Mouse (Mus musculus): ENCODE measurements around the gene Mfsd12. TPM values are rescaled to one million over a fixed set of nuclear protein-coding genes. Genes with fewer than 3 reads are reported as not detected.

The Mfsd12 gene
- total and polyA plus RNA-seq, 3 experiments = 5.2 to 9.5 (median 7.4) TPM

DNA sequence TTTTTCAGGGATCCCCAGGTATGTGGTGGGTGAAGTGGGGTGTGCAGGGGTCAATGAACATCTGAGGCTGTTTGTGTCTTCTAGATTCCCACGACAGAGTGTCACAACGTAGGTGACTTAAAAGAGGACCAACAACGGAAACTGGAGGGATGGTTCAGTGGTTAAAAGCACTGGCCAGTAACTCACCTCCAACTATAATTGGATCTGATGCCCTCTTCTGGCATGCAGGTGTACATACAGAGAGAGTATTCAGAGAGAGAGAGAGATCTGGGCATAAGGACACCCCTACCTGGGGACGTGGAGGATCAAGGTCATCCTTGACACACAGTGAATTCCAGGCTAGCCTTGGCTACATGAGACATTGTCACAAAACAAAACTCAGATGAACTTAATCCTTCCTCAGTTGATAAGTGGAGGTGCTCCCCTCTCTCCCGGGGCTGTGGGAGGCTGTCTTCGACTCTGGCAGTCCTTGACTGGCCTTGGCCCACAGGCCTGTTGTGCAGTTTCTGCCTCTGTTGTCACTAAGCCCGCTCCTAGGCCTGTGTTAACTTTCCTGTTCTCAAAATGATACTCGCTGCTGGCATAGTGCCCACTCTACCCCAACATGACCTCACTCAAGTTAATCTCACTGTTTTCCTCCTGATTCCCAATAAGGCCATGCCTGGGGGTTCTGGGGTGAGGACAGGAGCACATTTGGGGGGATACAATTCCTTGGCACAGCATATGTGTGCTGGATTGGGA, 12.7 kb upstream of the Mfsd12 start:
- Histone ChIP-seq H3K9me3 (replicated peaks; ENCODE audit: low read length) (no peaks in the 10 kb centered on the region), H3K4me3 (replicated peaks in 1 of 3; ENCODE audit: low read depth in 2 of 3, low read length in 2 of 3, poor library complexity in 1 of 3) (no peak overlapping the region), H3K4me1 (ENCODE audit: control insufficient read depth in 1 of 2, insufficient read depth in 2 of 2) (peaks cover 2 to 34% of the 10 kb centered on the region in 2 experiments; a peak in 2 of 4 replicates), H3K9ac (ENCODE audit: insufficient read depth, low read depth) (no peak overlapping the region), H3K79me2 (replicated peaks; ENCODE audit: control insufficient read depth, extremely low read depth, insufficient read depth, poor library complexity, severe bottlenecking) (no peaks in the 10 kb centered on the region), H3K4me2 (ENCODE audit: insufficient read depth, low read depth, poor library complexity, severe bottlenecking) (no peak overlapping the region), H3K36me3 (replicated peaks in 1 of 2; ENCODE audit: control insufficient read depth in 1 of 2, insufficient read depth in 1 of 2, low read length in 1 of 2) (peaks cover 20 to 37% of the 10 kb centered on the region in 2 experiments), H3K27ac (ENCODE audit: insufficient read depth, low read depth) (no peak overlapping the region), H3K27me3 (replicated peaks) (peaks cover 24% of the 10 kb centered on the region)
- in situ Hi-C loops (cut with MboI; ENCODE audit: low pct_ligation_motif_present, low pct_unique_long_range_greater_than_20kb, low sequenced_read_pairs) = loop anchor here (5.0 kb wide), 1 partner anchor 52 kb away; the partner anchor contains the start of genes Pip5k1c and Tjp3
- dilution Hi-C loops (cut with MboI; ENCODE audit: extremely low pct_ligation_motif_present, extremely low pct_unique_long_range_greater_than_20kb, low sequenced_read_pairs) = no loop called here
- DNase-seq (ENCODE audit: extremely low read depth) = no peak
- no peak for TF ChIP-seq USF2 (conservative IDR thresholded peaks at IDR 0.05; ENCODE audit: low read depth, low read length)
- TF ChIP-seq RAD21 (IDR thresholded peaks at IDR 0.05; ENCODE audit: low read depth, low read length) = peak; percentile 18; the same call in 1 of the 2 replicates
- peak; percentile 13 to 63; a peak in 2 of 4 replicates for TF ChIP-seq CTCF (conservative IDR thresholded peaks at IDR 0.05 in 1 of 2, IDR thresholded peaks at IDR 0.05 in 1 of 2; ENCODE audit: low read depth in 2 of 2, low read length in 2 of 2)
- TF ChIP-seq SMC3 (IDR thresholded peaks at IDR 0.05; ENCODE audit: low read depth, low read length) = peak; percentile 43; the same call in 1 of the 2 replicates
- no peak for TF ChIP-seq CHD1 (IDR thresholded peaks at IDR 0.05; ENCODE audit: low read depth, low read length)
- no peak for TF ChIP-seq ZNF384 (IDR thresholded peaks at IDR 0.05; ENCODE audit: low read depth, low read length)

- DNase-seq (ENCODE audit: extremely low read depth) = no peak
- dilution Hi-C loops (cut with MboI; ENCODE audit: extremely low pct_ligation_motif_present, extremely low pct_unique_long_range_greater_than_20kb, low sequenced_read_pairs) = no loop called here
Measured at GRCm38 (mm10) chr10:81345162-81345534, 12.1 kb upstream of the Mfsd12 start.

More at GRCm38 (mm10) chr10:81345162-81345534, 12.1 kb upstream of the Mfsd12 start:
- no peaks in the 10 kb centered on the region for H3K79me2 ChIP-seq (replicated peaks; ENCODE audit: control insufficient read depth, extremely low read depth, insufficient read depth, poor library complexity, severe bottlenecking)
- in situ Hi-C loops (cut with MboI; ENCODE audit: low pct_ligation_motif_present, low pct_unique_long_range_greater_than_20kb, low sequenced_read_pairs) = no loop called here
- H3K4me1 ChIP-seq (ENCODE audit: control insufficient read depth in 1 of 2, insufficient read depth in 2 of 2) = peaks cover 2 to 37% of the 10 kb centered on the region in 2 experiments; a peak in 2 of 4 replicates
- no peak for TF ChIP-seq SIN3A (IDR thresholded peaks at IDR 0.05; ENCODE audit: low read length)
- TF ChIP-seq NRF1 (IDR thresholded peaks at IDR 0.05; ENCODE audit: low read depth, low read length) = no peak
- no peak for TF ChIP-seq RAD21 (IDR thresholded peaks at IDR 0.05; ENCODE audit: low read depth, low read length)
- no peak for TF ChIP-seq ZKSCAN1 (IDR thresholded peaks at IDR 0.05; ENCODE audit: borderline replicate concordance, low read depth, low read length)
- TF ChIP-seq USF1 (IDR thresholded peaks at IDR 0.05; ENCODE audit: low read depth, low read length) = no peak
- no peak for TF ChIP-seq UBTF (IDR thresholded peaks at IDR 0.05; ENCODE audit: low read depth, low read length)
- TF ChIP-seq E2F4 (IDR thresholded peaks at IDR 0.05; ENCODE audit: insufficient replicate concordance, low read depth, low read length) = no peak
- TF ChIP-seq ELF1 (IDR thresholded peaks at IDR 0.05; ENCODE audit: low read depth, low read length) = no peak
- no peak for TF ChIP-seq POLR2A (IDR thresholded peaks at IDR 0.05; ENCODE audit: low read depth, low read length)
- TF ChIP-seq JUND (conservative IDR thresholded peaks at IDR 0.05; ENCODE audit: low read depth, low read length) = no peak
- no peak for TF ChIP-seq ETS1 (conservative IDR thresholded peaks at IDR 0.05; ENCODE audit: low read depth, low read length)
- no peak for TF ChIP-seq EP300 (IDR thresholded peaks at IDR 0.05; ENCODE audit: low read length)
- no peak for TF ChIP-seq MYC (IDR thresholded peaks at IDR 0.05; ENCODE audit: low read depth, low read length)
- TF ChIP-seq HCFC1 (IDR thresholded peaks at IDR 0.05; ENCODE audit: low read depth, low read length) = no peak
- TF ChIP-seq USF2 (conservative IDR thresholded peaks at IDR 0.05; ENCODE audit: low read depth, low read length) = no peak
- peaks cover 20 to 37% of the 10 kb centered on the region in 2 experiments for H3K36me3 ChIP-seq (replicated peaks in 1 of 2; ENCODE audit: control insufficient read depth in 1 of 2, insufficient read depth in 1 of 2, low read length in 1 of 2)
- H3K4me2 ChIP-seq (ENCODE audit: insufficient read depth, low read depth, poor library complexity, severe bottlenecking) = no peak overlapping the region
- H3K9ac ChIP-seq (ENCODE audit: insufficient read depth, low read depth) = no peak overlapping the region
- H3K27ac ChIP-seq (ENCODE audit: insufficient read depth, low read depth) = no peak overlapping the region
- peaks cover 24% of the 10 kb centered on the region for H3K27me3 ChIP-seq (replicated peaks)
- no peak overlapping the region for H3K4me3 ChIP-seq (replicated peaks in 1 of 3; ENCODE audit: low read depth in 2 of 3, low read length in 2 of 3, poor library complexity in 1 of 3)
- no peaks in the 10 kb centered on the region for H3K9me3 ChIP-seq (replicated peaks; ENCODE audit: low read length)
